Mouse (Mus musculus) gastrocnemius, postnatal 10 days (tissue): ENCODE data around the gene Prkg1. TPM values are rescaled to one million over a fixed set of nuclear protein-coding genes. Genes with fewer than 3 reads are reported as not detected.

ENCODE experiments used
- DNase-seq: peaks from one replicate; pipeline ENCODE4 v3.0.0; 2021; ENCODE audit warnings: mixed read lengths
- total RNA-seq, 2 experiments: library from RNA; stranded (reverse); gene quantifications; 2 replicates each; pipeline ENCODE4 v1.2.3; 2021

Gene Prkg1
- total RNA-seq, 2 experiments from 2014 or later: 30.5 to 38.3 TPM

DNA sequence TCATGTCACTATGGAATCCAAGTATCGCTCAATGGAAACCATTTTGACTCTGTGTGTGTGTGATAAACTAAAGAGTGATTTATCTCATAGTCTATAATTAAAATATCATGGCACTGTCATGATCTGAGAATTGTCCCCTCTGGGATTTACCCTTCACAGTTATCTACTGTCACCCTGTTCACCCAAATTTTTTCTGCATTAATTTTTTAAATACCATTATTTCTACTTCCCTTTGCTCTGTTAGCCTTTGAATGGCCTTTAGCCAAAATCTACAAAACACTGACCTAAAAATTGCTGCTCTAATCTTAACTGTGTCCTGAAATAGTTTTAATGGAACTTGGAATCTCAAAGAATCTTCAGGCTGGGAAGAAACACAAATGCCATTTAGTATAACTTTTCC, 143.1 kb downstream of the Prkg1 start:
- DNase-seq: no peak

DNA sequence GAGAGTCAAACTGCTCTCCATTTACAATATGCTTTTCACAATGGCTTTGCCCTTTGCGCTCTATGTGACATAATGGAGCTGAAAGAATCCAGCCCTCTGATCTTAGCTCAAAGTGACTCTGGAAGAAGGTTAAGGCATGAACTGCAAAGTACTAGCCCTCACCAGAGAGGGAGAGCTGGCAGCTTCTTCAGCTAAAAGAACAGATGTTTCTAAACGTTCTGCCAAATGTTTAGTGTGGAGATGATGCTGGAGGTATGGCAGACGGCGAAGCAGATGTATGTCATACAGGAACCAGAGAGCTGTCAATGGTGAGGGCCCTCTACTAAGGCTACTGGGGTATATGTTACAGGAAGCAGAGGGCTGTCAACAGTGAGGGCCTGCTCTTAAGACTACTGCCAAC, 148.0 kb downstream of the Prkg1 start:
- DNase-seq: no peak

DNA sequence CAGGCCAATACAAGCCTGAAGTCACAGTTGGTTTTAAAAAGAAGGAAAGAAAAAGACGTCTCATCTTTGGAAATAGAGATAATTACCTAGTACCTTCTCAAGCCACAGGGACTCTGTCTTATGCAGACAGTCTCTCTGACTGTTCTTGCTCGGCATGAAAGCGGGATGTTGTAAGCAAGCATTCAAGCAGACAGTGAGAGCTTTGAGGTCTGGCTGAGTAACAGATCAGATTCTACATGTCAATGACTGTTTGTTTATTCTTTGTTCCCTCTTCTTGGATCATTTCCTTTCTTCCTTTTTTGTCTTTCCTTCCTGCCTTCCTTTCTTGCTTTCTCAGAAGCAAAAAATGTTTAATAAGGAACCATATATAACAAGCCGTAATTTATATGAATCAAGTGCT, 148.7 kb downstream of the Prkg1 start:
- DNase-seq: no peak

DNA sequence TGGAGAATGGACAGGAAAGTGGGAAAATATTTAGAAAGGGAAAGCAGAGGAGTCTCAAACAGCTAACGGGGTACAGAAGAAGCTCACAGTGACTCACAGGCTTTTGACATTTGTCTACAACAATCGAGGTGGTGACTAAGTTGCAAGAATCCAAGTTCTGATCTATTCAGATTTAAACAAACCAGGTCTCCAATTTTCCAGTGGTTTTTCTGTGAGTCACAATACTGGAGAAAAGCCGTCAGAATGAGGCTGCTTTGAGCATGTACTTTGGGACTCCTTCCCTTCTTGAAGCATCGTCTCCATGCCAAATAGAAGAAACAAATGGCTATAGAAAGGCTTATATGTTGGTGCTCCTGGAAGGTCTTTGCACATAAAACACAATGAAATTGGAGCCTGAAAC, 151.7 kb downstream of the Prkg1 start:
- DNase-seq: no peak

DNA sequence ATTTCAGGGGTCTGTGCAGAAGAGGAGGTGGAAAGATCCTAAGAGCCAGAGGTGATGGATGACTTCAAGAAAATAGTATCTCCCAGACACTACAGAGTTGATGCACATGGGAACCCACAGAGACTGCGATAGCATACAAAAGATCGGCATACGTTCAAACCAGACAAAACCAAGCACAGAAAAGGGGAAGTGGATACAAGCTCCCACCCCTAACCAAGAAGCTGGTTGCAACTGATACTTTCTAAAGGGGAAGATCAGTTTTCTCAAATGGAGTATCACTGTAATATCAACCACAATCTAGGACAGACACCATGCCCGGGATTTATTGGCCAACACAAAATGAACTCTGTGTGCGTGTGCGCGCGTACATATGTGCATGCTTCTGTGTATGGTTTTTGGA, 162.3 kb downstream of the Prkg1 start:
- no peak for DNase-seq

DNA sequence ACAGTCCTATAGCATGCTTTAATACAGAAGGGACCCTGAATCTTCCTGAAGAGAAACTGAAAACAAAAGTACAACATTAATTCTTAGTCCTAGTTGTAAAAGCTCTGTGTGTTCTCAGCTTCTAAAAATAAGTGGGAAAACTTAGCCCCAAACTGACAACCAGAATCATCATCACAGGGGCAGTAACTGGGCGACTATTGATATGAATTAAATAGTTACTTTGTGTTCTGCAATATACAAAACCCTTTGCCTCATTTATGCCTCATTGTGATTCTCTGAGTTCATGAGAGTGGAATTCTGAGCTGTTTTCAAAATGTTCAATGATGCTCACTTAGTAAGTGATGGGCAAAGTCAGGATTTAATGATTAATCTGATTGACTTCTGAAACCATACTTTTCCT, 170.8 kb downstream of the Prkg1 start:
- DNase-seq: no peak

DNA sequence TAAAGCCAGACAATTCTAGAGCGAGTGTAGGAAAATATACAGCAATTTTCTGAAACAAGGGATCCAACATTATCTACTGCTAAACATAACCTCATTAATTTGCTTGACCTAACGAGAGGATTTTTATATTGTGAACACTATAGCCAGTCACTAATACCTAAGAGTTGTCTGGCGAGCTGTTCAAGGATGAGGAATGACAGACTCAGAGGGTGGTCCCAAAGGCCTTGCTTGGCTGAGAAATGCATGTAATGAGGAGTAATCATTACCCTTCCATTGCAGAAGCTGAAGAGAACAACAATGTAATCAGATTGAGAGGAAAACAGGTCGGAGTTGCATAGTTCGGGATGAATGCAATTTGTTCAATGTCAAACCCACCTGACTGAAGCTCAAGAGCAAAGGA, 174.1 kb downstream of the Prkg1 start:
- DNase-seq: no peak

DNA sequence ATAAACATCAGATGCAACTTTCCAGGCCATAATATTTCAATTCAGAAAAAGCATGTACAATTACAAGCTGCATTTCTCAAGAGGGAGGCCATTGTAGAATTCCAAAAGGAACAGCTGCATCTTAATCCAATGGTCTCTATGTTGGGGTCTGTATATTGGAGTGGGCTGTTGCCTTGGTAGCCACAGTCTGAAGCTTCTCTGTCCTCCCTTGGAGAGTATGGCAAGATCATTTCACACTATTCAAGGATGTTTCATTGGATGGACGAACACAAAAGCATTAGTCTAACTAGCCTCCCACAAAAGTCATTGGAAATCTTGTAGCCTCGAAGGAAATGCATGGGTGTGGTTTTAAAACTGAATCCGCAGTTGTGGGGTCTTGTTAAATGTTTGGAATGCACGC, 187.7 kb downstream of the Prkg1 start:
- no peak for DNase-seq

DNA sequence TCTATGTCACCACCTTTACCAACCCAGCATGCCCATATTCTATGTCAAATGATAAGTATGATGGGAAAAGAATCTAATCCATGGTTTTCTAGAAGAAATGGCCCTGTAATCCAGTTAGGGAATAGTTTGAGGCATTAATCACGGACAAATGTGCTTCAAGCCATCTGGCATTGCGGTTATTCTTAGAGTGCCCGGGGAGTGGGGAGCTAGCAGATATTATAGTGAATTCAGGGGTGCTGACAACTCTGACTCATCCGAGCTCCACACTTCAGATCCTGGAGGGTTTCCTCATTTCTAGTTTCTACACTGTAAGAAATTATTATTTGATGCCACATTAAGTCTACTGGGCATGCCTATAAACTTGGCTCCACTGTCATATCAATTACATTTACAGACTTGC, 200.5 kb downstream of the Prkg1 start:
- no peak for DNase-seq

DNA sequence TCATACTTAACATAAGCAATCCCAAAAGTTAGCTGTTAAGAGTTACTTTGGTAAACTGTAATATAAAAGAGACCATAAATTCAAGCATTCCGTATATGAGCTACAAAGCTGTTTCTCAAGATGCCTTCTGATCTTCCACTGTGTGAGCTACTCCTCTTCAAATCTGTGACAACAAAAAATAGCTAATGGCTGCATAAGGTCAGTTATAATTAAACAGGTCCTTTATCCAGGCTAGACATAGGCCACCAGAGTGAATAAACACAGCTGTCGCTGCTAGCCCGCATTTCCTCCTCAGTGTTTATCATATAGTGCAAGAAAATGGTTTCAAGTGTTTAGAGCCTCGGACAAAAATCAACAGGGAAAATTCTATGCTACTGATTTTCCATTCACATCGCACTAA, 218.8 kb downstream of the Prkg1 start:
- DNase-seq: no peak

DNA sequence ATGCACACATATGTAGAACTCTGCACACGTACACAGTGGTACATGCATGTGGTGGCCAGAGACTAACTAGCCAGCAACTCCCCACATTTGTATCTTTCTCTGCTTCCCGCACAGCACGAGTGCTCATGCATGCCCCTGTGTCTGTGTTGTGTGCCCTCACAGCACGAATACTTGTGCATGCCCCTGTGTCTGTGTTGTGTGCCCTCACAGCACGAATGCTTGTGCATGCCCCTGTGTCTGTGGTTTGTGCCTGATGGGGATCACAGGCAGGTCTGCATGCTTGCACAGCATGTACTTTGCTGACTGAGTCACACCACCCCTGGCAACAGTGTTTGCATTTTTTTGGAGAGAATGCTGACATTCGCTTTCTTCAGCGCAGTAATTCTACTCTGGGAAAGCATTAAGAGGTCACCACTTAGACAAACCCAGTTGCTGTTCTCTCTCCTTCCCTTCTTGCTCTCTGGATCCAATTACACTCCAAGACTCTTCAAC, 233.5 kb downstream of the Prkg1 start:
- DNase-seq: no peak

DNA sequence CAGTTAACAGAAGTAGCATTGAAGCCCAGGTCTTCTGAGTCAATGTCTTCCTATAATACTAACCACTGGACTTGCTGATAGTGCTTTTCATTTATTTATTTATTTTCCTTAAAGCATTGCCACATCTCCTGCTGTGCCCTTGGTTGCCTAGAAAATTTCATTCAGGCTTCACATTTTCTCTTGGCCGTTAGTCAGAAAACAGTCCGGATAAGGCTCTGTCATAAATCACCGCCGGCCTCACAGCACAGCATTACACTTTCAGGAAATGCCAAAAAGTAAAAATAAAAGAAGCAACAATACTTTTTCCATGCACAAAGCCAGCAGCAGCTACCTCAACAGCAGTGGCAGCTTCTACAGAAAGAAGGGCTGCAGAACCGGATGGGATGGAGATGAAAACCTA, 234.2 kb downstream of the Prkg1 start:
- no peak for DNase-seq

DNA sequence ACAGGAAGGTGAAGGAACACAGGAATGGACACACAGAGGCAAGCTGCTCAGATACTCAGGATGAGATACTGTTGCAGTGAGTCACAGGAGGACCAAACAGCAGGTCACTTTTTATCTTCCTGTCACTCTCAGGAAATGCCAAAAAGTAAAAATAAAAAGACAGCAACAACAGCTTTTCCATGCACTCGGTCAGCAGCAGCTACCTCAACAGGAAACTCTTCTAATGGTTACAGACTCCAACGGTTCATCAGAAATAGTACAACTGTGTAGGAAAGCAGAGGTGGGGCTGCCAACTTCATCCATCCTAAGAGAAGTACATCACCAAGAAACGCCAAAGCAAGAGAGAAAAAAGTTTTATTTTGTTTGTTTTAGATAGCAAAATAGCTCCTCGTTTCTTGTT, 234.9 kb downstream of the Prkg1 start:
- DNase-seq: no peak

DNA sequence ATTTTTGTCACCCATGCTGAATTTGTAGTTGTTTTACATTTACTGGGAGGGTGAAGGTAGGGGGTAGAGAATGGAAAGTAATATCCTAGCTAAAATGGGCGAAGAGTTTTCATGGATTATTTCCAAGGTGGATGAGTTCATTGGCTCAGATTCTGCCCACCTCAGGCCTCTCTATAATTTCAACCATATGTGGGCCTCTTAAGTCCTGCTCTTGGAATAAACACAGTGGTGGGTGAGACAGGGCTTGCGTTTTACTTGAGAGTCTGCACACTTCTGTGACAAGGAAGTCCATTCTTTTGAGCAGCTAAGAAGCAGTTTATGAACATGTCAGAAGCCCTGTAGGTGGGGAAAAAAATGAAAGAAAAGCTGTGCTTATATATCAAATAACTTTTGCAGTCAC, 250.3 kb downstream of the Prkg1 start:
- DNase-seq: no peak

DNA sequence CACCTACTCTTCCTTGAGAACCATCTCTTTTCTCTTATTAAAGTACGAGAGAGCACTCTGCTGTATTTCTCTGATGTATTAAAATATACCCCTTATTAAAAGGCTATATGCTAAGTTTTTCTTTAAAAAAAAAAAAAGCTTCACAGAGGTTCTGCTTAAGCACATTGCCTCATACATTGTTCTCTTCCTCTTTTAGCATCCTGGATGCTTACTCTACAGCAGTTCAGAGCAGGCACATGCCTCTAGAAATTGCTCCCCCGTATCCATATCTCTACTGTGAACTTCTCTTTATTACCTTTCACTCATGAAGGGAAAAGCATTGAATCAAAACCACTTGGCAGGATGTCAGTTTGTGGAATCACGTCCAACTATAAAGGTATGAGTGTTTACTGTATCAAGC, 257.0 kb downstream of the Prkg1 start:
- no peak for DNase-seq

DNA sequence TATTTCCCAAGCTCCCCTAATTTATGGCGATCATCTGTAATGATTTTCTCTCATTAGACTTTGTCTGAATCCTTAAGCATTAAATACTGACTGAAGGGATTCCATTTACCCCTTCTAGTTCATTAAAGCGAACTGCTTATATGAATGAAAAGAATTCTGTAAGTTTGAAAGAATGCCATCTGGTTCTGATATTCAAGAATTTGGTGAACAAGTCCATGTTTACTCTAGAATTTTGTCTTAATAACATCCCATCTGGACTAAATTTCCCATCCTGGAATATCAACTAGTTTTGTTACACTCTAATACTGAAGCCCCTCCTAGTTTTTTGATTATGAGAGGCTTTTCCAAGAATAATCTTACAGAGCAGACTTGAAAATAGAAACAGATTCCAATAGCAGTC, 258.5 kb downstream of the Prkg1 start:
- no peak for DNase-seq

DNA sequence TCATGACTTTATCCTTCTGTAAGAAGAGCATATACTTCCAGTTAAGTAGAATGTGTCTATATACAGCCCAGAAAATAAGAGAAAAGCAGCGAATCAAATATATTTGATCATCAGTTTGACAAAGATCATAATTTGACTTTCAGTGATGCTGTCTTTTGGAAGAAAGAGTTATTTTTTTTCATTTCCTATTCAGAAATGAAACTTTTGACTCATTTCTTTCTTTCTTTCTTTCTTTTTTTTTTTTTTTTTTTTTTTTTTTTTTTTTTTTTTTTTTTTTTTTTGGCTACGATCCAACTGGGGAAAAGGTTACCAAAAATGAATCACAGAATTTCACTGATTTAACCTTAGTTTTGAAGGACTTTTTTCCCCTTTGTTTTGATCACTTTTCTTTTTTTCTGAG, 259.8 kb downstream of the Prkg1 start:
- DNase-seq: no peak

DNA sequence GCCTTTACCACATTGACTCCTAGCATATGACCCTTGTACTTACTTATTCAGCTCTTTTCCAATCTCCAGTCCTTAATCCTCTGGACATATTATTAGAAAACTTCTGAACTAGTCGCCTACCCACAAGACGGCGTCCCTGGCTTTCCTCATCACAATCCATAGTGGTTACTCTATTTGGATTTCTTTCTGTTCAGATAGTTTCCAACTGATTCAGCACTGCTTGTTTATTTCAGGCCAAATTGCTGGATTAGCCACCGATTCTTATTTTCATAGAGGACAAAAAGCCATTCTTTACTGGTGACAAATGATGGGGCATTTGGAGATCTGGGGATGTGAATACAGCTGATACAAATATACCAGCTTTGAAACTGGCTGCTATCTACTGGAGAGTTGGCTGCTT, 267.4 kb downstream of the Prkg1 start:
- no peak for DNase-seq

DNA sequence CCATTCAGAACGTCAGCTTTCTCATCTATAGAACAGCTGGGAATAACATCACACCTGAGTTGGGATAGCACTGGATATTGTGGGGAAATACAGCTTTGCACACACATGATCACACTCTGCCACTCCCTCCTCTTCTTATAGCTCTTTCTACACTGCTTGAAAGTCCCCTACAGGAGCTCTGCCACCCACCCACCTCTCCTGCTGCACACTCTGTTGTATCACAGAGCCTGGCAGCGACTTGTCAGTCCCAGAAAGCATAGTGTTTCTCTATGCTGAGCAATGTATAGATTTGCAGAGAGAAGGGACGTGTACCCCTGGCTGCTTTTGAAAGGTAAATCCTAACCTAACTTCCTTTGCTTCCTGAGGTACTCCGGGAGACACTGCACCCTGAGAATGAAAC, 275.2 kb downstream of the Prkg1 start:
- no peak for DNase-seq

DNA sequence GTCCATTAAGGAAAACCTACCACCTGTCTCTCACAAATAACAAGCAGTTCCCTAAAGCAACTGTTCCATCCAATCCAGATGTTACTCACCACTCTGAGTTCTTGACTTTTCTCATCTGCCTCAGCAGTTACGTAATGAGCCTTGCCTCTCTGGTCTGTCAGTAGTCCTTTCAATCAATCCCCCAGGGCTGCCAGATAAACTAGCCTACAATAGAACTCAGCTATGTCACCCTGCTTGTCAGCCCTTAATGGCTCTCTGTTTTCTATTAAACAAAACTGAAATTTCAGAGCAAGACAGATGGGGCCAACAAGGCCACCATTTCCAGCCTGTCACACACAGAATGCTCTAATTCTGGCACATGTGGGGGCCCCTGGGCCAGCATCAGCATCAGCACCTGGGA, 293.1 kb downstream of the Prkg1 start:
- DNase-seq: no peak

DNA sequence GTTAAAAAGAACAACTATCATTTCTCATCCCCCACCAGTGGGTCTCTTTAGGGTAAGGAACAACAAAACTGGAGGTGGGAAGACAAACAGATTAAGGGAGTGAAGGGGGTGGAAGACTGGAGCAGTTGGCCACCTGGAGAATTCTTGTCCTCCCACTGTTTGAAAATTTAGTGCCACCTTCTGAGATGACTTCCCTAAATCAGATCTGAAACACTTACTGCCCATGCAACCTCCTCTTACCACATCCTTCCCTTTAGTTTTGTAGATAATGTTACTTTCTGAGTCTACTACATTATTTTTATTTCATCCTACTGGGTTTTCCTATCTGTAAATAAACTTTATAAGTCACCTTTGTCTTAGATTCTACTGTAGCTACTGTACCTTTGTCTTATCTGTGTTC, 304.6 kb downstream of the Prkg1 start:
- DNase-seq: no peak

DNA sequence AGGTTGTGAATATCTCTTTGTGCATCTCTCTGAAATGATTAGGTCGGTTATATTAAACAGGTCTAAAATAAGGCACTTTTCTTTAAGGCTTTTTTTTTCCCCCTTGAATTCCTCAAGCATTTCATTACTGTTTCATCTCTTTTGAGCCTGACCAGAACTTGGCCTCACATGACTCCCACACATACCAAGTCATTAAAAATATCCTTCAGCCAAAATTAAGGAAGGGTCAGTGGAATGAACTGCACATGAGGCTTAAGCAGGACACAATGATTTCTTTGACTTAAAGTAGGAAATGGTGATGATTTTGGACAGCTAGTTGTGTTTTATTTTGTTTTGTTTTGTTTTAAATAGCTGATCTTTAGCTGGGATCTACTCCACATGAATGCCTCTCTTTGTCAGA, 320.7 kb downstream of the Prkg1 start:
- DNase-seq: no peak

DNA sequence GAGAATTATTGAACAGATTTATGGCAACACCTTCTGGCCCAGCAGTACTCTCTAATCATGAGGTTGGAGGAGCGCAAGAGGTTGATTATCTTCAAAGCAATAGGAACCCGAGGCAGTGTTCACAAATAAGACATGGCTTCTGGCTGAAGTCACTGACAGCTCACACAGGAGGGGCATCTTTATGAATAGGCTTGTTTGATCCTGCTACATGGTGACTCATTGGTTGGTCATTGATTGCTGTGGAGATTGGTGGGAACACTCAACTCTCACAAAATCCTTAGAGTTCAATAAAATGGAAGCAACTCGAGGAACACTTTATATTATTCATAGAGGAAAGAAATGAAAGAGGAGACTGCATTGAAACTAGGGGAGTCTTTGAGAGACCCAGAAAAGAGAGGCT, 322.5 kb downstream of the Prkg1 start:
- DNase-seq: no peak

DNA sequence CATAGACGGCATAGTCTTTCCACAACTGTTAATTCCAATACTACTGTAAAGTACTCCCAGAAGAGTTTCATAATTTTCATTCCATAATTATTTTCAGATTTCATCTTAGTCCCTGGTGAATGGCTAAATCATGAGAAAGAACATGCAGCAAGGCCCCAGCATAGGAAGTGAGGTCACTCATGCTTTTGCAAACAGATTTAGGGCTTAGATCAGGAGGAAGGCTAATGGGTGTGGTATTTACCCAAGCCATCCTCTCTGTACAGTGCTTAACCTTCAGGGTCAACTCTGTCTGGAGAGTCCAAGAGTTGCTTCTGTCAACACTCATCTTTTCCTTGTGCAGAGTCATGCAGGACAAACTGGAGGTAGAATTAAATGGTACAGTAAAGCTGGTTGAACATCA, 331.4 kb downstream of the Prkg1 start:
- DNase-seq: no peak

DNA sequence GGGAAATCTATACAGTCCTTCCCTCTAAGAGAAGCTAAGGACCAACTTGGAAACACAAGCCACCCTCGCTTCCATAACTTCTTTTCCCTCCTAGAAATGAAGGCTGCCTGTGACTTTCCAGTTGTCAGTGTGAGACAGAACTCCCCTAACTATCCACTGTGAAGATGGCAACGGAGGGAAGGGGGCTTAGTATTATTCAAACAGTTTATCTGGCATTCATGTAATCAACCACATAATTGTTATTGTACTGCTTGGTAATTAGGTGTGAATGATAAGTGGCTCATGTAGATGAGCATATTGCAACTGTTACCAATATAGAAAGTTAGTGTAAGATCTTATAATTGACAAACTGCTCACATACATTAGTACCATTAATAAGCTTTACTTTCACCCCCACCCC, 333.4 kb downstream of the Prkg1 start:
- no peak for DNase-seq

DNA sequence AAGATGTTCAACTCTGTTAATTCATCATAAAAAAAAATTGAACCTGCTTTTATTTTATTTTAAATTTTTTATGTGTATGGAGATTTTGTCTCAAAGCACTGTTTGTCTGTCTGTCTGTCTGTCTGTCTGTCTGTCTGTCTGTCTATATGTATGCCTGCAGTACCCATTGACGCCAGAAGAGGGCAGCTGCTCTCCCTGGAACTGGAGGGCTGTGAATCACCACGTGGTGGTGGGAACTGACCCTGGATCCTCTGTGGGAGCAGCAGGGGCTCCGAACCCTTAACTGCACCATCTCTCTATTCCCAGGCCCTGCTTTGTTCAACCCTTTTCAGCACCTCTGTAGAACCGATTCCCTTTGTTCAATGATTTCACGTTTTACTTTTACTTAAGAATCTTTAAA, 338.7 kb downstream of the Prkg1 start:
- DNase-seq: no peak
